Mouse (Mus musculus) midbrain, embryonic 12.5 days (tissue): ENCODE data around the gene Kirrel3. TPM values are rescaled to one million over a fixed set of nuclear protein-coding genes. Genes with fewer than 3 reads are reported as not detected.

ENCODE experiments used
- ATAC-seq: fragments of 200-750 bp; cut with Nextera tagmentation; 2 replicates; pipeline ENCODE4 v1.8.0; 2017; ENCODE audit warnings: low read depth, moderate TSS enrichment, moderate library complexity; ENCODE audit not compliant: low FRiP score
- H3K27ac ChIP-seq: fragments of 300-500 bp; sonication (generic); replicated peaks from 2 replicates; pipeline ENCODE4 v1.5.1; 2016; ENCODE audit warnings: mild to moderate bottlenecking
- H3K27me3 ChIP-seq: fragments of 300-500 bp; sonication (generic); 2 replicates; pipeline ENCODE4 v1.6.1; 2016; ENCODE audit warnings: mild to moderate bottlenecking
- H3K36me3 ChIP-seq: fragments of 300-500 bp; sonication (generic); 2 replicates; pipeline ENCODE4 v1.6.1; 2016
- H3K4me1 ChIP-seq: fragments of 300-500 bp; sonication (generic); 2 replicates; pipeline ENCODE4 v1.6.1; 2016
- H3K4me2 ChIP-seq: fragments of 300-500 bp; sonication (generic); replicated peaks from 2 replicates; pipeline ENCODE4 v1.6.1; 2016; ENCODE audit warnings: mild to moderate bottlenecking, moderate library complexity
- H3K4me3 ChIP-seq: fragments of 300-500 bp; sonication (generic); 2 replicates; pipeline ENCODE4 v1.5.1; 2016; ENCODE audit warnings: mild to moderate bottlenecking
- H3K9ac ChIP-seq: fragments of 300-500 bp; sonication (generic); replicated peaks from 2 replicates; pipeline ENCODE4 v1.6.1; 2016; ENCODE audit warnings: mild to moderate bottlenecking, moderate library complexity
- H3K9me3 ChIP-seq: fragments of 300-500 bp; sonication (generic); 2 replicates; pipeline ENCODE4 v1.6.1; 2016; ENCODE audit warnings: mild to moderate bottlenecking
- WGBS: fragments of 180-500 bp; shearing (Covaris S2); methylation state at CpG from one replicate; pipeline ENCODE4 v1.1.7; 2016; 5-methylcytosine and 5-hydroxymethylcytosine counted together
- polyA plus RNA-seq: library from polyadenylated mRNA; unstranded; fragments of >200 nt; fragmentation: Nextera tagmentation; extraction: Ambion mirVana; gene quantifications from 2 replicates; pipeline ENCODE4 v1.2.1, GENCODE M21; 2016

The Kirrel3 gene
- polyA plus RNA-seq, 1 experiment from 2014 or later: 9.5 TPM

GRCm38 (mm10) chr9:34945301-34945700 is 459.6 kb downstream of the Kirrel3 start:
- Histone ChIP-seq H3K4me1 (peaks cover 12% of the 10 kb centered on the region; the same call in 1 of the 2 replicates), H3K27ac (no peak overlapping the region), H3K4me3 (no peak overlapping the region), H3K4me2 (no peak overlapping the region), H3K9me3 (no peaks in the 10 kb centered on the region), H3K36me3 (no peaks in the 10 kb centered on the region), H3K27me3 (no peaks in the 10 kb centered on the region), H3K9ac (no peak overlapping the region)
- no peak for ATAC-seq
- WGBS: 88% methylated on average over 9 of the region's 9 CpGs

- ATAC-seq: peak; percentile 41; the same call in 1 of the 2 replicates
- no peak overlapping the region for H3K4me2 ChIP-seq
- no peaks in the 10 kb centered on the region for H3K36me3 ChIP-seq
- WGBS: 18% methylated on average over 6 of the region's 6 CpGs
- H3K4me3 ChIP-seq: no peak overlapping the region
- H3K27ac ChIP-seq: peak overlapping the region; percentile 4
- no peaks in the 10 kb centered on the region for H3K9me3 ChIP-seq
- peaks cover 12% of the 10 kb centered on the region; the same call in 1 of the 2 replicates for H3K4me1 ChIP-seq
- H3K9ac ChIP-seq: no peak overlapping the region
- H3K27me3 ChIP-seq: no peaks in the 10 kb centered on the region
Measured at GRCm38 (mm10) chr9:34947258-34947657, 461.6 kb downstream of the Kirrel3 start.

- no peaks in the 10 kb centered on the region for H3K36me3 ChIP-seq
Measured at GRCm38 (mm10) chr9:34947717-34948116, 462.0 kb downstream of the Kirrel3 start.

GRCm38 (mm10) chr9:34953420-34953819 is 467.7 kb downstream of the Kirrel3 start:
- no peaks in the 10 kb centered on the region for H3K27me3 ChIP-seq
- no peaks in the 10 kb centered on the region for H3K9me3 ChIP-seq
- WGBS: 54% methylated on average over 11 of the region's 11 CpGs
- no peak overlapping the region for H3K9ac ChIP-seq
- no peaks in the 10 kb centered on the region for H3K36me3 ChIP-seq
- peaks cover 10% of the 10 kb centered on the region; the same call in 1 of the 2 replicates for H3K4me1 ChIP-seq
- H3K4me3 ChIP-seq: no peak overlapping the region
- peak; percentile 46 for ATAC-seq
- H3K4me2 ChIP-seq: no peak overlapping the region
- H3K27ac ChIP-seq: peak overlapping the region; percentile 22; the same call in 1 of the 2 replicates

More at GRCm38 (mm10) chr9:34947717-34948116, 462.0 kb downstream of the Kirrel3 start:
- H3K9ac ChIP-seq: no peak overlapping the region
- peaks cover 14% of the 10 kb centered on the region; the same call in 1 of the 2 replicates for H3K4me1 ChIP-seq
- H3K27me3 ChIP-seq: no peaks in the 10 kb centered on the region
- H3K4me3 ChIP-seq: no peak overlapping the region
- H3K4me2 ChIP-seq: no peak overlapping the region
- no peak for ATAC-seq
- H3K27ac ChIP-seq: 0 out of 2 replicates have a peak overlapping the region, but pooled peaks have one; percentile 4
- H3K9me3 ChIP-seq: no peaks in the 10 kb centered on the region

- Histone ChIP-seq H3K27me3 (no peaks in the 10 kb centered on the region), H3K36me3 (no peaks in the 10 kb centered on the region), H3K27ac (no peak overlapping the region), H3K9ac (no peak overlapping the region), H3K9me3 (no peaks in the 10 kb centered on the region), H3K4me3 (no peak overlapping the region), H3K4me2 (no peak overlapping the region), H3K4me1 (peaks cover 10% of the 10 kb centered on the region; the same call in 1 of the 2 replicates)
- no peak for ATAC-seq
- 66% methylated on average over 5 of the region's 5 CpGs for WGBS
Measured at GRCm38 (mm10) chr9:34954212-34954611, 468.5 kb downstream of the Kirrel3 start.

- Histone ChIP-seq H3K4me1 (peaks cover 10% of the 10 kb centered on the region; the same call in 1 of the 2 replicates), H3K27ac (no peak overlapping the region), H3K4me2 (no peak overlapping the region), H3K9me3 (no peaks in the 10 kb centered on the region), H3K36me3 (no peaks in the 10 kb centered on the region), H3K9ac (no peak overlapping the region), H3K4me3 (no peak overlapping the region), H3K27me3 (no peaks in the 10 kb centered on the region)
- no peak for ATAC-seq
- 79% methylated on average over 3 of the region's 3 CpGs for WGBS
Measured at GRCm38 (mm10) chr9:34956512-34956911, 470.8 kb downstream of the Kirrel3 start.

GRCm38 (mm10) chr9:34957691-34958090 is 472.0 kb downstream of the Kirrel3 start:
- H3K27me3 ChIP-seq: no peaks in the 10 kb centered on the region
- no peak overlapping the region for H3K9ac ChIP-seq
- ATAC-seq: no peak
- H3K36me3 ChIP-seq: no peaks in the 10 kb centered on the region
- peaks cover 9% of the 10 kb centered on the region; the same call in 1 of the 2 replicates for H3K4me1 ChIP-seq
- H3K4me2 ChIP-seq: no peak overlapping the region
- H3K9me3 ChIP-seq: no peaks in the 10 kb centered on the region
- 82% methylated on average over 6 of the region's 6 CpGs for WGBS
- no peak overlapping the region for H3K4me3 ChIP-seq
- H3K27ac ChIP-seq: no peak overlapping the region

GRCm38 (mm10) chr9:34958183-34958830 is 472.6 kb downstream of the Kirrel3 start:
- Histone ChIP-seq H3K4me2 (no peak overlapping the region), H3K36me3 (no peaks in the 10 kb centered on the region), H3K4me1 (peaks cover 4% of the 10 kb centered on the region; the same call in 1 of the 2 replicates), H3K4me3 (no peak overlapping the region), H3K27ac (no peak overlapping the region), H3K9me3 (no peaks in the 10 kb centered on the region), H3K9ac (no peak overlapping the region), H3K27me3 (no peaks in the 10 kb centered on the region)
- no peak for ATAC-seq
- WGBS: 85% methylated on average over 5 of the region's 5 CpGs

- no peak overlapping the region for H3K27ac ChIP-seq
- no peak overlapping the region for H3K9ac ChIP-seq
- no peak for ATAC-seq
- H3K27me3 ChIP-seq: no peaks in the 10 kb centered on the region
- no peaks in the 10 kb centered on the region for H3K9me3 ChIP-seq
- H3K36me3 ChIP-seq: no peaks in the 10 kb centered on the region
- 71% methylated on average over 12 of the region's 12 CpGs for WGBS
- no peak overlapping the region for H3K4me2 ChIP-seq
- H3K4me3 ChIP-seq: no peak overlapping the region
- peaks cover 19% of the 10 kb centered on the region for H3K4me1 ChIP-seq
Measured at GRCm38 (mm10) chr9:34960736-34961135, 475.0 kb downstream of the Kirrel3 start.

GRCm38 (mm10) chr9:34961171-34961570 is 475.5 kb downstream of the Kirrel3 start:
- Histone ChIP-seq H3K9ac (no peak overlapping the region), H3K4me1 (peaks cover 20% of the 10 kb centered on the region), H3K4me3 (no peak overlapping the region), H3K36me3 (no peaks in the 10 kb centered on the region), H3K4me2 (no peak overlapping the region), H3K27me3 (no peaks in the 10 kb centered on the region), H3K9me3 (no peaks in the 10 kb centered on the region), H3K27ac (no peak overlapping the region)
- ATAC-seq: no peak
- WGBS: 72% methylated on average over 14 of the region's 14 CpGs

- Histone ChIP-seq H3K27ac (no peak overlapping the region), H3K4me3 (no peak overlapping the region), H3K27me3 (no peaks in the 10 kb centered on the region), H3K4me1 (peaks cover 20% of the 10 kb centered on the region), H3K4me2 (no peak overlapping the region), H3K9me3 (no peaks in the 10 kb centered on the region), H3K36me3 (no peaks in the 10 kb centered on the region), H3K9ac (no peak overlapping the region)
- 88% methylated on average over 4 of the region's 4 CpGs for WGBS
- no peak for ATAC-seq
Measured at GRCm38 (mm10) chr9:34962251-34962650, 476.6 kb downstream of the Kirrel3 start.

- 78% methylated on average over 3 of the region's 3 CpGs for WGBS
- Histone ChIP-seq H3K9me3 (no peaks in the 10 kb centered on the region), H3K4me1 (peaks cover 20% of the 10 kb centered on the region), H3K36me3 (no peaks in the 10 kb centered on the region), H3K4me2 (no peak overlapping the region), H3K27ac (no peak overlapping the region), H3K27me3 (no peaks in the 10 kb centered on the region), H3K4me3 (no peak overlapping the region), H3K9ac (no peak overlapping the region)
- no peak for ATAC-seq
Measured at GRCm38 (mm10) chr9:34963593-34963992, 477.9 kb downstream of the Kirrel3 start.
